25 mouse cellular contexts compared by ENCODE assay signal in genomic region chr3:131466371-131466770, GRCm38 (mm10). TPM values are rescaled to one million over a fixed set of nuclear protein-coding genes. Genes with fewer than 3 reads are reported as not detected.
DNase-seq lines count a peak whose midpoint lies in the region; ATAC-seq and TF ChIP-seq lines count a peak whose summit lies in the region.
"Had no signal": no experiment of that assay in that cellular context is flagged by ENCODE, and none has a peak within 500 bp of the region (broad histone marks: within the 10 kb centered on the region; RNA-seq: fewer than 3 reads in every experiment).

No protein-coding gene starts in this region.

- no peak for TF ChIP-seq EP300 in lung, postnatal 0 days (IDR thresholded peaks at IDR 0.05)

- H3K4me3 ChIP-seq in kidney, embryonic 15.5 days (replicated peaks), result no peak overlapping the region
- no peak overlapping the region for H3K4me3 ChIP-seq in lung, postnatal 0 days (ENCODE audit: low read depth, low read length)
- H3K4me3 ChIP-seq in bone marrow, adult 2 months (replicated peaks; ENCODE audit: control insufficient read depth, low read depth, low read length), result peak overlapping the region; percentile 44
- H3K4me3 ChIP-seq: embryonic facial prominence, embryonic 10.5 days; heart, adult 2 months; heart, embryonic 13.5 days; hindbrain, embryonic 13.5 days; limb, embryonic 13.5 days; stomach, embryonic 15.5 days had no signal

- no peak for TF ChIP-seq POLR2A in bone marrow, adult 2 months (IDR thresholded peaks at IDR 0.05; ENCODE audit: borderline replicate concordance, control insufficient read depth, low read depth, low read length)

- H3K27ac ChIP-seq in kidney, embryonic 15.5 days, result no peak overlapping the region
- H3K27ac ChIP-seq in lung, postnatal 0 days (ENCODE audit: low read length), result no peak overlapping the region
- H3K27ac ChIP-seq in bone marrow, adult 2 months (ENCODE audit: control insufficient read depth, insufficient read depth, low read depth, low read length, poor library complexity), result peak overlapping the region; percentile 91
- H3K27ac ChIP-seq: embryonic facial prominence, embryonic 10.5 days; heart, adult 2 months; heart, embryonic 13.5 days; hindbrain, embryonic 13.5 days; stomach, embryonic 15.5 days had no signal

- H3K36me3 ChIP-seq in kidney, embryonic 15.5 days, result no peaks in the 10 kb centered on the region
- H3K36me3 ChIP-seq in lung, postnatal 0 days (ENCODE audit: insufficient read depth, low read length), result no peaks in the 10 kb centered on the region
- H3K36me3 ChIP-seq: embryonic facial prominence, embryonic 10.5 days; heart, embryonic 13.5 days; hindbrain, embryonic 13.5 days; limb, embryonic 13.5 days; stomach, embryonic 15.5 days had no signal

- H3K27me3 ChIP-seq in kidney, embryonic 15.5 days, result no peaks in the 10 kb centered on the region
- no peaks in the 10 kb centered on the region for H3K27me3 ChIP-seq in lung, postnatal 0 days (replicated peaks; ENCODE audit: insufficient read depth, low read length)
- H3K27me3 ChIP-seq: heart, embryonic 13.5 days; hindbrain, embryonic 13.5 days; limb, embryonic 13.5 days; megakaryocyte, embryonic 14.5 days; stomach, embryonic 15.5 days had no signal

- H3K4me1 ChIP-seq in kidney, embryonic 15.5 days, result peaks cover 26% of the 10 kb centered on the region
- H3K4me1 ChIP-seq in lung, postnatal 0 days (ENCODE audit: insufficient read depth, low read depth, low read length), result no peaks in the 10 kb centered on the region
- peaks cover 10% of the 10 kb centered on the region for H3K4me1 ChIP-seq in bone marrow, adult 2 months (ENCODE audit: control insufficient read depth, insufficient read depth, low read length)
- H3K4me1 ChIP-seq: heart, embryonic 13.5 days; megakaryocyte, embryonic 14.5 days; stomach, embryonic 15.5 days had no signal

- no peak for TF ChIP-seq CTCF in lung, postnatal 0 days (IDR thresholded peaks at IDR 0.05)
- TF ChIP-seq CTCF in bone marrow, adult 2 months (IDR thresholded peaks at IDR 0.05; ENCODE audit: control insufficient read depth, insufficient read depth, low read length), result no peak

- DNase-seq in kidney, postnatal 14 days, result no peak
- DNase-seq in lung, postnatal 0 days (ENCODE audit: low spot score), result peak; percentile 22
- no peak for DNase-seq in lung, postnatal 14 days
- DNase-seq in urinary bladder, postnatal 14 days (ENCODE audit: low spot score), result no peak
- DNase-seq: adrenal gland, postnatal 36 days; cerebellum, adult 11 months; cerebellum, adult 9-11 months; gastrocnemius, postnatal 14 days; heart, adult 2 months; kidney, adult 11 months; layer of hippocampus, adult 9-11 months; lung, embryonic 14.5 days; midbrain, embryonic 14.5 days; thymus, adult 18-20 months; thymus, postnatal 4 days had no signal

- H3K9me3 ChIP-seq in kidney, embryonic 15.5 days (replicated peaks), result no peaks in the 10 kb centered on the region
- H3K9me3 ChIP-seq in lung, postnatal 0 days (ENCODE audit: low read length), result no peaks in the 10 kb centered on the region
- H3K9me3 ChIP-seq: embryonic facial prominence, embryonic 10.5 days; heart, embryonic 13.5 days; hindbrain, embryonic 13.5 days; limb, embryonic 13.5 days; stomach, embryonic 15.5 days had no signal

- no peak for ATAC-seq in kidney, embryonic 15.5 days (replicated peaks; ENCODE audit: low FRiP score)
- no peak for ATAC-seq in lung, postnatal 0 days
- ATAC-seq in megakaryocyte progenitor cell, adult 5-6 weeks (replicated peaks; ENCODE audit: poor library complexity), result peak; percentile 81
- ATAC-seq: forebrain, embryonic 16.5 days had no signal

- peak overlapping the region; percentile 22 for H3K4me2 ChIP-seq in kidney, embryonic 15.5 days
- H3K4me2 ChIP-seq in lung, postnatal 0 days (replicated peaks; ENCODE audit: low read depth, low read length), result no peak overlapping the region
- H3K4me2 ChIP-seq: heart, embryonic 13.5 days; hindbrain, embryonic 13.5 days; limb, embryonic 13.5 days; lung, embryonic 14.5 days; stomach, embryonic 15.5 days had no signal

- H3K9ac ChIP-seq in kidney, embryonic 15.5 days, result no peak overlapping the region
- H3K9ac ChIP-seq in lung, postnatal 0 days (replicated peaks; ENCODE audit: low read depth), result no peak overlapping the region
- H3K9ac ChIP-seq: heart, embryonic 13.5 days; hindbrain, embryonic 13.5 days; limb, embryonic 13.5 days; lung, embryonic 14.5 days; stomach, embryonic 15.5 days had no signal

- WGBS in kidney, embryonic 15.5 days, result 59% methylated on average over 6 of the region's 6 CpGs
- 80% methylated on average over 6 of the region's 6 CpGs for WGBS in lung, postnatal 0 days
- WGBS in bone marrow, adult 2 months, result 31% methylated on average over 6 of the region's 6 CpGs

RNA-seq across cellular contexts. Expression of gene Sgms2, which starts 24.8 kb away (rescaled TPM):
- polyA plus RNA-seq in kidney, embryonic 15.5 days (2015; fragmentation: Nextera tagmentation; extraction: Ambion mirVana), result 10.5 and 17.0 TPM in 2 replicates
- 4.1 TPM in 2 replicates for polyA plus RNA-seq in lung, postnatal 0 days (2015; fragmentation: Nextera tagmentation; extraction: Ambion mirVana)
- 2.1 and 6.6 TPM in 2 replicates for polyA plus RNA-seq in bone marrow, adult 2 months (2011; ENCODE audit: insufficient read depth, insufficient read length, low replicate concordance, missing spikeins)
- total RNA-seq in megakaryocyte progenitor cell, adult 5-6 weeks (2015), result 74.7 and 77.2 TPM in 2 replicates
- 34.3 and 38.6 TPM in 2 replicates for total RNA-seq in megakaryocyte progenitor cell, adult 5-6 weeks (2017)
